28 mouse cellular contexts compared by ENCODE assay signal in the genomic region with DNA sequence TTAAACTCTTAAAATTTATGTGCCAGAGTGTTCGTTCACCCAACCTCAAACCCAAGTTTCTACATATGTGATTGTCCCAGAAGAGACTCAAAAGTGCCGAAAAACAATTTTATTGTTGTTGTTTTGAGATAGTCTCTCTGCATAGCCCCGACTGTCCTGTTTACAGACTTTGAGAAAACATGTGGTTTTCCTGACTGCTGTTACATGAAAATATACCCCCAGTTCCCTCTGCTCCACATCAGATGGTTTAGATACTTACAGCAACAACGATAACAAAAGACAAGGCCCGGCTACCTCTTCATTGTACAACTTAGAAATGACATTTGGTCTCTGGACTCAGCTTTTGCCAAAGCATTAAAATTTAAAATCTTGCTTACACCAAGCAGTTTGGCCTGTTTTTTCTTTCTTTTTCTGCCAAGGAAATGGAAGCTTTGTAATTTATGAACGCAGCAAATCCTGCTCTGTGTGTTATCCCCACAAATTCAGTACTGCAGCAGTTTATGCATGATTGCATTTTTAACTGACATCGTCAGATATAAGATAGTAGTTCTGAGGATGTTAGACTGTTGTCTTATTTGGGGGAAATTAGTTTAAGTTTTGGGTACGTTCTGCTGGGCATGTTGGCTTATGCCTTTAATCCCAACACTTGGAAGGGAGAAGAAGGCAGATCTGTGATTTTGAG. TPM values are rescaled to one million over a fixed set of nuclear protein-coding genes. Genes with fewer than 3 reads are reported as not detected.
DNase-seq lines count a peak whose midpoint lies in the region; TF ChIP-seq lines count a peak whose summit lies in the region.
"Had no signal": no experiment of that assay in that cellular context is flagged by ENCODE, and none has a peak within 500 bp of the region (broad histone marks: within the 10 kb centered on the region; RNA-seq: fewer than 3 reads in every experiment).

No protein-coding gene starts in this region.

- H3K9me3 ChIP-seq in MEL (replicated peaks; ENCODE audit: insufficient read depth, low read length): no peaks in the 10 kb centered on the region
- H3K9me3 ChIP-seq: embryonic facial prominence, embryonic 13.5 days; embryonic facial prominence, embryonic 15.5 days; forebrain, embryonic 10.5 days; forebrain, embryonic 12.5 days; G1E had no signal

- TF ChIP-seq POLR2A in MEL (IDR thresholded peaks at IDR 0.05; ENCODE audit: control insufficient read depth in 1 of 2, insufficient read depth in 1 of 2, low read depth in 1 of 2, low read length in 2 of 2, poor library complexity in 1 of 2): no peak

- H3K4me1 ChIP-seq in MEL (ENCODE audit: control insufficient read depth in 1 of 2, insufficient read depth in 2 of 2, low read length in 2 of 2): peaks cover 41 to 52% of the 10 kb centered on the region in 2 experiments

- TF ChIP-seq EP300 in MEL (IDR thresholded peaks at IDR 0.05; ENCODE audit: low read depth in 1 of 2, low read length in 2 of 2): peak; percentile 22 to 72; a peak in 3 of 4 replicates

- WGBS in macrophage (ENCODE audit: missing documents): 83% methylated on average over 8 of the region's 8 CpGs

- no peak for TF ChIP-seq CTCF in MEL (IDR thresholded peaks at IDR 0.05 in 2 of 3, conservative IDR thresholded peaks at IDR 0.05 in 1 of 3; ENCODE audit: control insufficient read depth in 1 of 3, insufficient read depth in 1 of 3, low read depth in 2 of 3, low read length in 3 of 3, poor library complexity in 1 of 3, severe bottlenecking in 1 of 3)

- H3K9ac ChIP-seq in MEL (ENCODE audit: control insufficient read depth, low read depth, low read length, poor library complexity, severe bottlenecking): peak overlapping the region; percentile 28
- H3K9ac ChIP-seq: embryonic facial prominence, embryonic 13.5 days; embryonic facial prominence, embryonic 15.5 days; forebrain, embryonic 12.5 days had no signal

- no peaks in the 10 kb centered on the region for H3K27me3 ChIP-seq in MEL (ENCODE audit: control insufficient read depth in 1 of 2, insufficient read depth in 2 of 2, low read length in 2 of 2)
- H3K27me3 ChIP-seq: CH12.LX; embryonic facial prominence, embryonic 13.5 days; embryonic facial prominence, embryonic 15.5 days; forebrain, embryonic 12.5 days had no signal

- H3K27ac ChIP-seq in MEL (ENCODE audit: control insufficient read depth, low read depth, low read length) (peak overlapping the region; percentile 77), macrophage (0 out of 2 replicates have a peak overlapping the region, but pooled peaks have one; percentile 10)
- H3K27ac ChIP-seq: embryonic facial prominence, embryonic 13.5 days; embryonic facial prominence, embryonic 15.5 days; forebrain, embryonic 10.5 days; forebrain, embryonic 12.5 days had no signal

- peaks cover 21% of the 10 kb centered on the region for H3K79me2 ChIP-seq in MEL (ENCODE audit: control insufficient read depth, insufficient read depth, low read length, poor library complexity)
- peaks cover 96% of the 10 kb centered on the region for H3K79me2 ChIP-seq in macrophage (ENCODE audit: inconsistent target)

- TF ChIP-seq RAD21 in MEL (IDR thresholded peaks at IDR 0.05; ENCODE audit: low read depth, low read length): no peak

- H3K4me3 ChIP-seq in MEL (ENCODE audit: control insufficient read depth in 1 of 2, insufficient read depth in 1 of 2, low read depth in 2 of 2, low read length in 2 of 2) (no peak overlapping the region; a peak in 1 of 4 replicates), macrophage (ENCODE audit: inconsistent target) (no peak overlapping the region)
- H3K4me3 ChIP-seq: embryonic facial prominence, embryonic 13.5 days; embryonic facial prominence, embryonic 15.5 days; erythroblast, embryonic 14.5 days; forebrain, embryonic 10.5 days; forebrain, embryonic 12.5 days had no signal

- H3K36me3 ChIP-seq in MEL (ENCODE audit: control insufficient read depth in 1 of 2, insufficient read depth in 2 of 2, low read length in 2 of 2) (peaks cover 0 to 59% of the 10 kb centered on the region in 2 experiments; a peak in 3 of 4 replicates), macrophage (ENCODE audit: inconsistent target) (0 out of 2 replicates have a peak, but pooled peaks cover 6% of the 10 kb centered on the region)

- DNase-seq in cerebellum, adult 9-10 months: peak; percentile 2
- no peak for DNase-seq in cerebellum, postnatal 36 days
- peak; percentile 51 for DNase-seq in MEL (ENCODE audit: low read depth, low spot score)
- DNase-seq in thymus, postnatal 0 days (ENCODE audit: low spot score): no peak
- DNase-seq in gastrocnemius, adult 8-10 months (ENCODE audit: low spot score in 2 of 2): no peak
- DNase-seq: adrenal gland, postnatal 10 days; adrenal gland, postnatal 25 days; B cell, adult 2 months; cerebellum, adult 11 months; cerebellum, adult 18-20 months; cerebellum, adult 8-10 months; cerebellum, postnatal 10 days; cerebellum, postnatal 25 days; embryo, embryonic 11 days had no signal

TF ChIP-seq in MEL, 35 proteins besides CTCF, POLR2A, EP300 and RAD21 (continues in another document):
- TF ChIP-seq POLR2AphosphoS5 (IDR thresholded peaks at IDR 0.05; ENCODE audit: borderline replicate concordance, low read depth, low read length): no peak
- no peak for TF ChIP-seq E2F4 (IDR thresholded peaks at IDR 0.05; ENCODE audit: borderline replicate concordance, low read depth, low read length)
- TF ChIP-seq CHD2 (IDR thresholded peaks at IDR 0.05; ENCODE audit: low read length): no peak
- TF ChIP-seq MAFK (IDR thresholded peaks at IDR 0.05; ENCODE audit: borderline replicate concordance, low read depth, low read length): 0 out of 2 replicates have a peak, but pooled peaks have one; percentile 27
- TF ChIP-seq KAT2A (conservative IDR thresholded peaks at IDR 0.05; ENCODE audit: low read depth, low read length): no peak
- TF ChIP-seq MAZ (IDR thresholded peaks at IDR 0.05; ENCODE audit: low read depth, low read length): no peak
- peak; percentile 44; the same call in 1 of the 2 replicates for TF ChIP-seq MYB (IDR thresholded peaks at IDR 0.05; ENCODE audit: low read depth, low read length)
- no peak for TF ChIP-seq ZMIZ1 (IDR thresholded peaks at IDR 0.05; ENCODE audit: low read depth, low read length)
- 0 out of 2 replicates have a peak, but pooled peaks have one; percentile 22 for TF ChIP-seq MXI1 (IDR thresholded peaks at IDR 0.05; ENCODE audit: low read depth, low read length)
- TF ChIP-seq USF1 (IDR thresholded peaks at IDR 0.05; ENCODE audit: low read depth, low read length): no peak
- no peak for TF ChIP-seq BHLHE40 (IDR thresholded peaks at IDR 0.05; ENCODE audit: borderline replicate concordance, low read depth, low read length)
- no peak for TF ChIP-seq GABPA (IDR thresholded peaks at IDR 0.05; ENCODE audit: low read depth, low read length)
- no peak for TF ChIP-seq ZC3H11A (IDR thresholded peaks at IDR 0.05; ENCODE audit: low read depth, low read length)
- TF ChIP-seq NRF1 (IDR thresholded peaks at IDR 0.05; ENCODE audit: insufficient read depth, low read depth, low read length, poor library complexity, severe bottlenecking): no peak
- peak; percentile 59; the same call in 1 of the 2 replicates for TF ChIP-seq ETS1 (IDR thresholded peaks at IDR 0.05; ENCODE audit: low read depth, low read length)
- no peak for TF ChIP-seq UBTF (IDR thresholded peaks at IDR 0.05; ENCODE audit: borderline replicate concordance, insufficient read depth, low read depth, low read length)
- TF ChIP-seq ELF1 (IDR thresholded peaks at IDR 0.05; ENCODE audit: low read depth, low read length): no peak
- no peak for TF ChIP-seq ZNF384 (IDR thresholded peaks at IDR 0.05; ENCODE audit: low read depth, low read length)
- peak; percentile 32; the same call in 1 of the 2 replicates for TF ChIP-seq GATA1 (IDR thresholded peaks at IDR 0.05; ENCODE audit: low read depth, low read length)
- TF ChIP-seq POLR2AphosphoS2 (IDR thresholded peaks at IDR 0.05; ENCODE audit: low read length): 0 out of 2 replicates have a peak, but pooled peaks have one; percentile 40
- TF ChIP-seq TCF12 (IDR thresholded peaks at IDR 0.05; ENCODE audit: low read depth, low read length): no peak; the same call in 1 of the 2 replicates
- TF ChIP-seq SMC3 (IDR thresholded peaks at IDR 0.05; ENCODE audit: low read depth, low read length): no peak
- TF ChIP-seq USF2 (IDR thresholded peaks at IDR 0.05; ENCODE audit: borderline replicate concordance in 1 of 2, insufficient read depth in 1 of 2, low read depth in 1 of 2, low read length in 2 of 2): no peak
- TF ChIP-seq ZKSCAN1 (IDR thresholded peaks at IDR 0.05; ENCODE audit: low read depth, low read length): no peak
- no peak for TF ChIP-seq RCOR1 (IDR thresholded peaks at IDR 0.05; ENCODE audit: low read depth, low read length)
- TF ChIP-seq HCFC1 (IDR thresholded peaks at IDR 0.05; ENCODE audit: low read depth, low read length): no peak
- no peak for TF ChIP-seq MAX (IDR thresholded peaks at IDR 0.05; ENCODE audit: low read length)
- no peak for TF ChIP-seq TAL1 (IDR thresholded peaks at IDR 0.05; ENCODE audit: low read length)

RNA-seq across cellular contexts. Expression of gene Cflar, which starts 6.4 kb away (rescaled TPM):
- 12.6 and 13.1 TPM in 2 replicates for total RNA-seq in MEL (2012; rRNA removed)
- polyA plus RNA-seq in MEL (2012; ENCODE audit: insufficient read depth in 1 of 2, insufficient read length in 2 of 2, low read depth in 1 of 2, low replicate concordance in 2 of 2, missing spikeins in 1 of 2) (10 to 100 TPM in 1 of 2 experiments, not detected in 1; 13.2 TPM), macrophage (2018) (53.3 to 68.2 TPM (median 67.9 TPM) in 3 replicates)
- total RNA-seq in macrophage (2018; cell fraction: chromatin; rRNA removed): 1,000 to 10,000 TPM in 14 of 26 experiments, 100 to 1,000 TPM in 12; 263 to 1,825 (median 1,068) TPM
- total RNA-seq in macrophage (2018; cell fraction: cytosol; rRNA removed): 100 to 1,000 TPM in 22 of 26 experiments, 10 to 100 TPM in 4; 87.0 to 559 (median 288) TPM
- 1,000 to 10,000 TPM in 17 of 26 experiments, 100 to 1,000 TPM in 9; 365 to 1,587 (median 1,196) TPM for total RNA-seq in macrophage (2018; cell fraction: nucleus; rRNA removed)
- polyA plus RNA-seq in thymus, postnatal 0 days (2015; fragmentation: Nextera tagmentation; extraction: Ambion mirVana): 99.4 and 118 TPM in 2 replicates
- total RNA-seq in gastrocnemius, adult 8-10 months (2022): 10 to 100 TPM; 31.3 to 39.7 (median 38.9) TPM

RNA-seq across cellular contexts. Expression of gene Als2cr12, which starts 21.9 kb away (rescaled TPM):
- total RNA-seq in MEL (2012; rRNA removed): 0.10 TPM in 1 of 2 replicates, not detected in the other
- not detected for polyA plus RNA-seq in MEL (2012; ENCODE audit: insufficient read depth in 1 of 2, insufficient read length in 2 of 2, low read depth in 1 of 2, low replicate concordance in 2 of 2, missing spikeins in 1 of 2)
- not detected for total RNA-seq in macrophage (2018; cell fraction: chromatin; rRNA removed)
- not detected for total RNA-seq in macrophage (2018; cell fraction: cytosol; rRNA removed)
- total RNA-seq in macrophage (2018; cell fraction: nucleus; rRNA removed): not detected
- not detected in 3 replicates for polyA plus RNA-seq in macrophage (2018)
- polyA plus RNA-seq in thymus, postnatal 0 days (2015; fragmentation: Nextera tagmentation; extraction: Ambion mirVana): 0.14 and 0.35 TPM in 2 replicates
- total RNA-seq in gastrocnemius, adult 8-10 months (2022): not detected
- total RNA-seq: CH12.LX; common myeloid progenitor, adult 5-6 weeks had no signal
- polyA plus RNA-seq: adrenal gland, adult 2 months; brain, embryonic 14.5 days; embryonic facial prominence, embryonic 11.5 days; embryonic facial prominence, embryonic 13.5 days; erythroblast, embryonic 14.5 days; forebrain, embryonic 10.5 days; forebrain, embryonic 12.5 days; forebrain, embryonic 14.5 days; forebrain, embryonic 16.5 days; G1E had no signal

Comparison
In these comparisons a context has a peak if more than half of its experiments do, and no peak if none do; other contexts are left out.
1. DNase-seq: peak in cerebellum, adult 9-10 months (single experiment) and MEL (single experiment); none in cerebellum, postnatal 36 days (0 of 2), thymus, postnatal 0 days (single experiment) and gastrocnemius, adult 8-10 months (0 of 2).